Mouse (Mus musculus): Measurements from ENCODE around the gene Gm21915. TPM values are rescaled to one million over a fixed set of nuclear protein-coding genes. Genes with fewer than 3 reads are reported as not detected.

The Gm21915 gene
- total RNA-seq, 2 experiments from 2014 or later: not detected

GRCm38 (mm10) chr9:40671323-40671930 is 1.0 kb downstream of the Gm21915 start:
- no peak for DNase-seq

DNA sequence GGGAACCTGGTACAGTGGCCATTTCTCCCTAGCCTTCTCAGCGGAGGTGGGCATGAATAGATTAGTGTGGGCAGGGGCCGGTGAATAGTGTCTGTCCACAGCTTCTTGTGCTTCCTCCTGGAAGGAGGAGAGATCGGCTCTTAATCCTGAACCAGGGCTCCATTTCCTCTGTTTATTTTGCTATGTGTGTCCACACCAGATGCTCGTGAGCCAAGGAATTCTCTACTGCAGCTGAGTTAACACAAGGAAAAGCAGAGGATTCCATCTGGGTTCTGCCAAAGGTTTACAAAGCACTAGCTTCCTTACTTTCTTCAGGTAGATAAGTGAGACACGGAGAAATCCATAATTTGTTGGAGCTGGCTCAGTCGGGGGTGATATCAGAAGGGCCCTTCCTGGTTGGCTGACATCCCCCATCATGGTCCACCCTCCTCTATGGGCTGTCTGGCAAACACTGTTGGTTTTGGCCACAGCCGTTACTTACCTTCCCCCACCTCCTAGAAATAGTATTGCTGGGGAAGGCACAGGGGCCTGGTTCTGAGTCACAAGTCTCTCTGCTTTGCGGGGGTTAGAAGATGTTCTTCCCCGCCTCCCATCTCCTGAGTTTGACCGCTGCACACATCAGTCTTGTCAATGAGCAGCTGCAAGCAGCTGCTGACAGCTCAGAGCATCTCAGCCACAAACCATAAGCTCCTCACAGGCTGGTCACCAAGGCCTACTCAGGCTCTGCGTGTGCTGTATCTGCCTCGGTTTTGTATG is 5.0 kb downstream of the Gm21915 start:
- no peak for DNase-seq

DNA sequence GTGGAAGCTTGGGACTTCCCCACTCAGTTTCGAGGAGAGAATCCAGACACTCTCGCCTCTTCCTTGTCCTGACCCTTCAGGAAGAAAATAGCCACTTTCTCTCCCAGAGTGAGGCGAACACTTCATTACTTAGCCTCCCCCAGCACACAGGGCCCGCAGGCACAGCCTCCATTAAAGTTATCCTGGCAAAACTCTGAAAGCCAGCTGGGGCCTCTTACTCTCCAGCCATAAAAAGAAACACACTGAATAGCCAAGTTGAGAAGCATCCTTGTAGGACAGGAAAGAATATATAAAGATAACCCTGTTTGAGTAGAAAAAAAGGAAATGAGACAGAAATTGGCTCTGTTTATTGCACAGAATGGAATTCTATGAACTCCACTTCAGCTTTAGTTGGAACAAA is 8.2 kb downstream of the Gm21915 start:
- no peak for DNase-seq

- DNase-seq: peak; percentile 27
Observed at GRCm38 (mm10) chr9:40685801-40686420, 15.5 kb downstream of the Gm21915 start, which contains the start of gene Clmp. Gene Clmp, plus strand, starts transcription at chr9:40685962.

GRCm38 (mm10) chr9:40686421-40686899 is 16.0 kb downstream of the Gm21915 start:
- no peak for DNase-seq

DNA sequence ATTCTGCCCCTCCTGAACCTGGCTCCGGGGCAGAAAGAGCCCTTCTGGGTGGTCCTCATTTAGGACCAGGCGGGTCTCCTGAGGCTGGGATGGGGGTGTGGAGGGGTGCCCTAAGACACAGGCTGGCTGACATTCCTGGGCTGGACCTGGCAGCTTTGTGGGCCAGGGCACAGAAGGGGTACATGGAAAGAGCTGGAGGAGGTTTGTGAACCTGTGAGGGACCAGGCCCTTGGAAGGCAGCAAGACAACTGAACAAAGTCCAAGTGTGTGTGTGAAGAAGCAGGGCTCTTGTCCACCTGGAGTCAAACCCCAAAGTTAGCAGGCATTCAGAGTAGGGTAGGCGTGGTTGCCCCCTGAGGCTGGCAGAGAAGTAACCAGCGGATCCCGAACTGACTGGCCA is 16.6 kb downstream of the Gm21915 start:
- DNase-seq: no peak

DNA sequence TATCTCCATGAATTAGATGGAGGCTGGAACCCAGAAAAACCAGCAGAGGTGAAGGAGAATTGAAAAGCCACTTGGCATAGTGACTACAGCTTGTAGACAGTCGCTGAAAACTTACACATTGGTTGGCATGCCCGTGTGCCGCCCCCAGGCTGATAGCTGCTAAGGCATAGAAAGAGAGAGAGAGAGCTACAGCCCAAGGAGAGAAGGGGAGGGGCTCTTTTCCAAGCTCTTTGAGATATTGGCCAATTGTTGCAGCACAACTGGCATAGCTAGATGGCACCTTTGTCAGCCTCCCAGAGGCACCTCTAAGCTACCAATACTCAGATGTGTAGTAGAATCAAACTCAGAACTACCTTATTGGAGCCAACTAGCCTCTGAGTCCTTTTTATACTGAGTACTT is 17.1 kb downstream of the Gm21915 start:
- DNase-seq: no peak

GRCm38 (mm10) chr9:40690511-40690910 is 20.1 kb downstream of the Gm21915 start:
- peak; percentile 34 for DNase-seq

DNA sequence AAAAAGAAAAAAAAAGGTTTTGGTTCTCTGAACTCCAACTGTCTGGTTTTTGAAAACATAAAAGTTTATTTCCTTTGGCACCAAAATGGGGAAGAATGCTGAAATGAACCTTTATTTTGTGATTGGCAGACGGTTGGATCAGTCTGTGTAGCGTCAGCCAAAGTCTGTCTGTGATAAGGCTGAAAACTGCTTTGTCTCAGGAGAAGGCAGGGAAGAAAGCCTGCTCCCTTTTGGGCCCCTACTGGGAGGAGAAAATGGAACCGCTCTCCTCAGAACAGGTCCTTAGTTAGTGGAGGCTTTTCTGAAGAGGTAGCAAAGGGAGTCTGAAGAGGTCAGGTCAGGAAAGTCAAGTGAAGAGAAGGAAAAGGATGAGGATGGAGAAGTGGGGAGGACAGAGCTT is 22.6 kb downstream of the Gm21915 start:
- DNase-seq: no peak

- DNase-seq: peak; percentile 64
Observed at GRCm38 (mm10) chr9:40693768-40694167, 23.4 kb downstream of the Gm21915 start.

DNA sequence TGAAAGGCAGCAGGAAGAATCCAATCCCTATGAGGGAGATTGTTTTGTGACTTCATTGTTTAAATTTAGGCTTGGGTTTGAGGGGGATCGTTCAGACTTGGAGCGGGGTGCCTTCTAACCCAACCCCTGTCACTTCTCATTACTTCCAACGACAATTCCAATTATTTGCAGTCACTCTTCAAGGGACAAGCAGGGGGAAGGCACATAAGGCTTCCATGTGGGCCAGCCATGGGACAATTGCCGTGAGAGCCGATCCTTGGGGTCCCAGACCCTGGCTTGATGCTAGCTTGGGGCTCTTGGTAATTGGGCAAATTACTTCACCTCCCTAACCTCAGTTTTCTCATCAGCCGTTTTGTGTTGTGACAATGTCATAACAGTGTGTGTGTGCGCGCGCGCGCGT is 23.9 kb downstream of the Gm21915 start:
- DNase-seq: no peak

DNA sequence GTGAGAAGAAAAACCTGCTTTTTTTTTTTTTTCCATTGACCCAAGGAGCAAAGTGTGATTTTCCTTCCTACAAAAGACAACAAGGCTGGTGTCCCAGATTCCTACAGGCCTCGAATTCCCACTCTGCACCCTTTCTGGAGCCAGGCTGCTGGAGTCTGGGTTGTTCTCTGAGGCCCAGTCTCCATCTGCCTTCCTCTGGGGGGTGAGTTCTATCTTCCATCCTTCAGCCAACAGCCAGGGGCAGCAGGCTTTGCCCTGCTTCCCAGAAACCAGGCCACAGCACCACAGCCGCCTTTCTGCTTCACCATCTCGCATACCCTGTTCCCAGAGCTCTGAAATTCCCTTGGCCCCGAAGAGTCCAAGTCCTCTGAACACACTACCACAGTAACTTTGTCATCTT is 25.7 kb downstream of the Gm21915 start:
- DNase-seq: no peak

- no peak for DNase-seq
Observed at GRCm38 (mm10) chr9:40699194-40699593, 28.8 kb downstream of the Gm21915 start.

DNA sequence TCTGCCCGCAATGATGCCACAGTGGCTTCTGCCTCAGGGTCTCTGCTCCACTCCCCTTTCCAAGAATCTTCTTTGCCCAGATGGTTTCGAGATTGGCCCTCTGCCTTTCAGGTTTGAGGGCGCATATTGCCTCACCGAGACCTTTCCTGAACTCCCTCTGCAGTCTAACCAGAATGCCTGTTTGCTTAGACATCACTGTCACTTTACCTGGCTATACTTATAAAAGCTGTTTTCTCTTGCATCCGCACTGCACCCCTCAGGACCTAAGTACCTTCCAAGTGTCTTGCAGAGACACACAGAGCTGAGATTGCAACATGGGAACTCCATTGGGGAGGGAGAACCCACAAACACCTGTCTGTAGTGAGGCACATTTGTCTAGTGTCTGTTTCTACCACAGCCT is 29.8 kb downstream of the Gm21915 start:
- no peak for DNase-seq

GRCm38 (mm10) chr9:40704364-40705276 is 34.2 kb downstream of the Gm21915 start:
- no peak for DNase-seq

- DNase-seq: no peak
Observed at GRCm38 (mm10) chr9:40708448-40709140, 38.2 kb downstream of the Gm21915 start.

DNA sequence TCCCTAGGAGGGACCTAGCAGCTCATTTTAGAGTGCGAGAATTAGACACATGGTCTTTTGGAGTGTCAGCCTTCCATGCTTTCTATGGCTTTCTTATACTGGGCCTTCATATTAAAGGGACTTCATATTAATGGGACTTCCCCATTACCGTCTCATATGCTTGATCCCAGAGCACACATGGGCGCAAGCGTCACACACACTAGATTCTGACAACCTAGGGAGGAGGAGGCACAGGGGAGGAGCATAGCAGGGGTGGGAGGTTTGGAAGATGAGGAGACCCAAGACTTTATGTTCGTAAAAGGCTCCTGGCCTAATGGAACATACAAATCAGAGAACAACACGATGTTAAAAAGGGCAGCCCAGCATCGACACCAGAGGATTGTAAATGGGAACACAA is 38.7 kb downstream of the Gm21915 start:
- DNase-seq: no peak

DNA sequence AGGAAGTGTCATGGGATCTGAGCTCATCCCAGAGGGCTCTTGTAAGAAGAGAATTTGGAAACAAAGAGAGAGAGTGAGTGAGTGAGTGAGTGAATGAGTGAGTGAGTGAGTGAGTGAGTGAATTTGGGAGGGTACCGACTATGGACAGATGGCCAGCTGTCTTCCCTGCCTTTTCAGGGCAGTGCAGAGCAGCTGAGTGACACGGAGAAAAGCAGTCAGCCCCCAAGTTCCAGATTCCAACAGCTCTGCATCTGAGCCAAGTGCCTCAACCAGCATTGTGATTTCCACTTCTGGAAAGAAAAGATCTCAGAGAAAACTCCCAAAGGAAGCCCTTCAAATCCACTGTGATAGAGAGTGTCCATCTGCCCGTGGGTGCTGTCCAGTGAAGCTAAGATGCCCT is 39.2 kb downstream of the Gm21915 start:
- DNase-seq: no peak

- no peak for DNase-seq
Observed at GRCm38 (mm10) chr9:40709991-40710390, 39.6 kb downstream of the Gm21915 start.

DNA sequence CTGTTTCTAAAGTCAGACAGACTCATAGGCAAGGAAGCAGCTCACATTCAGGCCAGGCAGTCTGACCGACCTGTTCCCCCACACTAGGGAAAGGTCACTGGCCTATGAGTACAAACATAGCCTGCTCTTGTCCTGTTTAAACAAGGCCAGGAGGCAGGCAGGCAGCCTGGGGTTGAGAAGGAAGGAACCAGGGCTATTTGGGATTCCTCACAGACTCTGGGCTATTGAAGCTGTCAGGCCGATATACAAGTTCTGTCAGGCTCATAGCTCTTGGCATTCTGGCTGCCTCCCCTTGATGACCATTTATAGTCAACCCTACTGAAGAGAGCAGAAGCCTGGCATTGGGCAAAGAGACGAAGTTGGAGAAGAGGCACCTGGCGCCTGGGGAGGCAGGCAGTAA is 41.2 kb downstream of the Gm21915 start:
- no peak for DNase-seq

DNA sequence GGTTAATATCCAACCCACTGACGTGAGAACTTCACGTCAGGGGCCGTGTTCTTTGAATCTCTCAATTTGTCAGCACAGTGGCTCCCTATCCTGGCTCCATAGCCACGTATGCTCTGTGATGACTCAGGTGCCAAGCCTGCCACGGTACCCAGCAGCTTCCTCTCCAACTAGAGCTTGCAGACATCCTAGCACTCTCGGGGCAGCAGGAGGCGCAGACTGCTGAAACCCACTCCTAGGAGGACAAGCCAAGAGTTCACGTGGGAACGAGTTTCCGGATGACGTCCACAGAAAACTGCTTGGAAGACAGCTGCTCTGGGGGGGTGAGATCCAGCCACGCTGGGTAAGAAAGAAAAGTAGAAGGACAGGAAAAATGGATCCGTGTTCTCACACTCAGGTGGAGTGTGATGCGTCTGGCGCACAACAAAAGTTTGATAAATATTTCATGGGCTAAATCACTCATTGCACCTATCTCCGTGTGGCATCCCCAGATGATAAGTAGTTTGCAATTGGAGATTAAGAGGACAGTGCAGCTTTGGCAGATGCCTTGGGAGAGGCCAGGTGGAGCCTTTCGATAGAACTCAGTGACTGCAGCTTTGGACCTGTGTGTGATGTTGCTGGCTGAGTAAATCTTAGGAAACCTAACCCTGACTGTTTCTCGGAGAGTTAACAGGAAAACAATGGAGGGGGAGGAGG is 46.9 kb downstream of the Gm21915 start:
- no peak for DNase-seq
